Mouse (Mus musculus) ZHBTc4 (cell line): Measurements from ENCODE around the gene Zbtb45.
A peak's percentile ranks its signal among the peaks of the same experiment; 100 is the strongest.

ENCODE experiments used
- DNase-seq: peaks from one replicate; pipeline ENCODE4 v3.0.0-alpha.2; 2011; ENCODE audit warnings: low read depth, low spot score

The Zbtb45 gene

DNA sequence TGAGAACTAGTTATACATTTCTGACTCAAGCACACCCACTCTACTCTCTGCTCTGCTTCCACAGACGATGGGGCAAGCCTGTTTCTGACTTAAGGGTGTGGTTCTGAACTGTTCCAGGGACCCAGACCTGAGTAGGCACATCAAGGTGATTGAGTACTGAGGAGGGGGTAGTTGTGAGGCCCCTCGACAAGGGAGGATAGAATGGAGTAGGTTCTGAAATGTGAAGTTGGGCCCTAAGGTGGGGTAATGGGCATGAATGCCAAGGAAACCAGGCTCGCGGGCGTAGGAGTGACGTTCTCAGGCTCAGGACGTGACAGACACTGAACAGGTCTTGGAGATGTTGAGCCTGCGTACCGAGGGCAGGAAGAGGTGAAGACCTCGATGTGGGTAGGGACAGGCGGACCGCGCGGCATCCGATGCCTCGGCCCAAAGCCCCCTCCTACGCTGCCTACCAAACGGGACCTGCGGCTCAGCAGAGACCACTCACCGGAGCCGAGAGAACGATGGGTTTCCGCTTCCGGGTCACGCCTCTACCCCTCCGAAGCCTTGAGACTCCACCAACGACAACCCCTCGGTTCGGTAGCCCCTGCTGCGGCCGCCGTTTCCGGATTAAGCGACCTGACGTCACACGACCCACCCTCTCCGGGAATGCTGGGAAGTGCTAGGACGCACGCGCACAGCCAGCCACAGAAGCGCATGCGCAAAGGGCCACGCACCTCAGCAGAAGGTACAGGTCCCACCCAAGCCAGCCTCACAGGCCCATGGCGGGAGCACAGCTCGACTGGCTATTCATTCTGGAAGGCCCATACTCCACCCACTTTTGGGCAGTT, 24.5 kb upstream of the Zbtb45 start, which contains the start of gene Chmp2a:
TSS of gene Chmp2a (minus strand) at position 660 of the 830 bp plus-strand sequence.
- peak; percentile 99 for DNase-seq

DNA sequence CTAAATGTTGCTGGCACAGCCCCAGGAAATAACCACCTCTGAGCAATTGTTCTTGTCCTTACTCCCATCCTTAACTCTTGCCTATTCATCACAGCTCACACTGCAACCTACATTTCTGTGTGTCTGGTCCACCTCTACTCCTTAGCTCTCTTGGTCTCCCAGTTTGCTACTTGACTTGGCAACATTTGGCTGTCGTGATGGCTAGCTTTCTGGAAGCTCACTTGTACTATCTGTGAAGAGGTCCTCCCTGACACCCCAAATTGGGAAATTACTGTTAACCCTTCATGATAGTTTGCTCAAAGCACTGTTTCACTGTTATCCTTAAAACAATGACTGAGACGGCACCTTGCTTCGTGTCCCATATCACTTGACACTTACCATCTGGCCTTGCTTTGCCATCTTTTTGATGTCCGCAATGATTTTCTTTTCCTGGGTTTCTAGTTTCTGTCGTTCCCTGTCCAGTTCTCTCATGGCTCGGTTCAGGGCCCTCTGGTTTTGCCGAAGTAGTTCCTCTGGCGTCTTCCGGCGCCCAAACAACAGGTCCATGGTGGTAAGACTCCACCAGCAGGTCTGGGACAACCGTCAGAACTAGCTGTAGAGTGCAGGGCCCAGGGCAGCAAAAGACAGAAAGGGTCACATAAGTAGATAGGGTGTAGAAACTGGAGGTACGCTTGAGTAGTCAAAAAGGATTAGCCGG, 23.8 kb upstream of the Zbtb45 start:
- no peak for DNase-seq

DNA sequence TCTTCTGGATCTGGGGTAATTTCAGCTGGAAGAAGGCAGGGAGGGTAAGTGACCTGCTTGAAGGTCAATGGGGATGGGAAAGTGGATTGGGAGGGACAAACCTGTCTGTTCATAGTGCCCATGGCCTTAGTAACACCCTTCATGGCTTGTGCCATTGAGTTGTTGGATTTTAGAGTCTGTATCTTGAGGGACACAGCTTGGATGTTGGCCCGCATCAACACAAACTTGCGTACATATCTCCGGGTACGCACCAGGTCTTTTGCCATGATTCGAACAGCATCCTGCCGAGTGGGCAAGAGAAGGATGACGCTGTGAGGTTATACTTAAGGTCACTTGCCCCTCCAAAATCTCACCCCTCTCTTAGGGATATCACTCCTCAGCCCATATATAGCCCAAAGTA, 22.7 kb upstream of the Zbtb45 start:
- no peak for DNase-seq

DNA sequence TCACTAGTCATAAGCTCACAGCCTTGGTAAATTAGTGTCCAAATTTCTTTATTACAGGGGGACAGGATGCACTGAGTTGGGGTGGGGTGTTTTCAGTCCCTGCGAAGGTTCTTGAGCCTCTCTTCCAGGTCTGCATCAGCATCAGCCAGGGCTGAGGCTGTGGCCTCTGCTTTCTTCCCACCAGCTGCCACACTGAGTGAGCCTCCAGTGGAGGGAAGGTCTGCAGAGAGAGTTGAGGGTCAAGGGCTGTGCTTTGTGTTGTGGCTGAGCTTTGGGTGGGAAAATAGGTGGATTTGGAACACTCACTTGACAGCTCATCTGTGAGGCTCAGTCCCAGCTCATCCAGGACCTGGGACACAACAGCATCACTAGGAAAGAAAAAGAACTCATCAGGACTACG, 22.1 kb upstream of the Zbtb45 start:
- DNase-seq = no peak

DNA sequence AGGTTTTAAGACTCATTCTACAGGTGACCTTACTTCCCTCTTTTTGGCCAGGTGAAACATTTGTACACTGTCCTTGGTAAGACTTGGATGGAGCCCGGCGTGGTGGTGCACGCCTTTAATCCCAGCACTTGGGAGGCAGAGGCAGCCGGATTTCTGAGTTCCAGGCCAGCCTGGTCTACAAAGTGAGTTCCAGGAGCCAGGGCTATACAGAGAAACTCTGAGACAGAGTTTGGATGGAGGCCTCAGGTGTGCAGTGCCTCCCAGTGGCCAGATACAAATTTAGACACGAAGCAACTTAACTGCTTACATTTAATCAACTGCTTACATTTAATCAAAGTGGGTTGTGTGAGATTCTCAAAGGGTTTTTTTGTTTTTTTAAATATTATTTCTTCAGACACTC, 21.2 kb upstream of the Zbtb45 start:
- DNase-seq = peak; percentile 70

DNA sequence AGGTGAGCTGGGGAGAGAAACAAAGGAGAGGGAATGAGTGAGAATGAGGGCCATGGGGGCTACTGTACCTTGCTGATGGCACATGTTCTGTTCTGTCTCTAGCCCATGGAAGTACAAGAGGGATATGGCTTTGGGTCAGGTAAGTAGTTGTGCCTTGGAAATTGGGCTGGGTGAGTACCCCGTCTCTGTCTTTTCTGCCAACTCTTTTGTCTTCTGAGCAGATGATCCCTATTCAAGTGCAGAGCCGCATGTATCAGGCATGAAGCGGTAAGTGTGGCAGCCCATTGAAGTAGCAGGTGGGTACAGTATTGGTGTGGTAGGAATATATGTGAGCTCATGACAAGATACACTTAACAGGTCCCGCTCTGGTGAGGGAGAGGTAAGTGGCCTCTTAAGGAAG, 19.2 kb upstream of the Zbtb45 start:
- DNase-seq = no peak

DNA sequence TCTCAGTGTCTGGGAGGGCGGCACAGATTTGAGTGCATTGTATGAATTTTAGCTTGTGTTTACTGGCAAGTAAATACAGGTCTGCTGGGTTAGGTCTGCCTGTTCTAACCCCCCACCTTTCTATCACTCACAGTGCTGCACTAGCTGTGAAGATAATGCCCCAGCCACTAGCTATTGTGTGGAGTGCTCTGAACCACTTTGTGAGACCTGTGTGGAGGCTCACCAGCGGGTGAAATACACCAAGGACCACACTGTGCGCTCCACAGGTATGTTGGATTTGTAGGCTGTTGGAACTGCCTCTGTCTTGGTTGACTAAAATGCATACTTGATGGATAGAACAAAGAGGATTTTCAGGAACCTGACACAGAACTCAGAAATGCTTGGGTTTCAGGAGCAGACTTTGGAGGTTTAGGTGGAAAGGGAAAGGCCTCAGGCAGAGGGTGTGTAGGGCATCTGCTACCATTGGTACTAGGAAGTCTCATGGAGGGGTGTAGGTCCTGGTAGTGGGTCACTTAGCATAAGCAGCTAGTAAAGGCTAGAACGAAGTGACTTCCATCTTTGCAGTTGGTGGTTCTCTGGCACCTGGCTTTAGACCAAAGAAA, 15.8 kb upstream of the Zbtb45 start:
- no peak for DNase-seq

DNA sequence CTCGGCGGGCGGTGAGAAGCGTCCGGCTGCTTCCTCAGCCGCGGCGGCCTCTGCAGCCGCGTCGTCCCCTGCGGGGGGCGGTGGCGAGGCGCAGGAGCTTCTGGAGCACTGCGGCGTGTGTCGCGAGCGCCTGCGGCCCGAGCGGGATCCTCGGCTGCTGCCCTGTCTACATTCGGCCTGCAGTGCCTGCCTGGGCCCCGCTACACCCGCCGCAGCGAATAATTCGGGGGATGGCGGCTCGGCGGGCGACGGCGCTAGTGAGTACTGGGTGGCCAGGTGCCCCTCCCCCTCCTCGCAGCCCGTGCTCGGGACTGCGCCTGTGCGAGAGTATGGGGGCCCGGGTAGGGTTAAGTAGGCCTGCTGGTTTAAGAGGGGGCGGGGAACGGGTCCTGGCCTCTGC, 15.0 kb upstream of the Zbtb45 start:
- peak; percentile 81 for DNase-seq

DNA sequence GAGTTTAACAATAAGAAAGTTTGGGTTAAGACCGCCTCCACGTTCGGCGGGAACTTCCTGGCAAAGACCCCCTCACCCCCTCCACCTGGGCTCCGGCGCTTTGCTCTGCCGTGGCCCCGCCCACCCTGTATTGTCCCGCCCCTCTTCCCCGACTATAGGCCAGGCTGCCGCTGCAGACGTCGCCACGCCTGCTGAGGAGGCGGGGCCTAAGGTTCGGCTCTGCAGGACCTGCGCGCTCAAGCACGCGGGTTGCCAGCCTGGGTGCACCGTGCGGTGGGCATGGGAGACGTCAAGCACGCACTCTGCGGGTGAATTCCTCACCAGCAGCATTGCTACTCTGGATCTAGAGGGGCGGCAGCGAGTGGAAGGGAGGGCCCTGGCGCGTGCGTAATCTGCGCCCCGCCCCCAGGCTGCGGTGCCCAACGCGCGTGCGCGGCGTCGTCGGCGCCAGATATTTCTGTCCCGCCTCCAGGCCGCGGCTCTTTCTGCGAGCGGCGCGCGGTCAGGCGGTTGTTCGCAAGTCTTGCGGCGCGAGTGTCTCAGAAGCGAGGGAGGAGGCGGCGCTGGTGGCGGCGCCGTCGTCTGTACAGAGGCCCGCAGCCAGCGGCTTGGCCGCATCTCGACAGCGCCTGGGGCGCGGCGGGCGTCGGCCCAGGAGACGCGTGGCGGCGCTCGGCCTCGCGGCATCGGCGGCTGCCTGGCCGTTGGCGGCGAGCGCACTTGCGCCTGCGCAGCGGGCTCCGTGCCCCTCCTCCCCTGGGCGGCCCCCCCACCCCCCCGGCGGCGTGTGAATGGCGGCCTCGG, 14.3 kb upstream of the Zbtb45 start:
- peak; percentile 98 for DNase-seq

DNA sequence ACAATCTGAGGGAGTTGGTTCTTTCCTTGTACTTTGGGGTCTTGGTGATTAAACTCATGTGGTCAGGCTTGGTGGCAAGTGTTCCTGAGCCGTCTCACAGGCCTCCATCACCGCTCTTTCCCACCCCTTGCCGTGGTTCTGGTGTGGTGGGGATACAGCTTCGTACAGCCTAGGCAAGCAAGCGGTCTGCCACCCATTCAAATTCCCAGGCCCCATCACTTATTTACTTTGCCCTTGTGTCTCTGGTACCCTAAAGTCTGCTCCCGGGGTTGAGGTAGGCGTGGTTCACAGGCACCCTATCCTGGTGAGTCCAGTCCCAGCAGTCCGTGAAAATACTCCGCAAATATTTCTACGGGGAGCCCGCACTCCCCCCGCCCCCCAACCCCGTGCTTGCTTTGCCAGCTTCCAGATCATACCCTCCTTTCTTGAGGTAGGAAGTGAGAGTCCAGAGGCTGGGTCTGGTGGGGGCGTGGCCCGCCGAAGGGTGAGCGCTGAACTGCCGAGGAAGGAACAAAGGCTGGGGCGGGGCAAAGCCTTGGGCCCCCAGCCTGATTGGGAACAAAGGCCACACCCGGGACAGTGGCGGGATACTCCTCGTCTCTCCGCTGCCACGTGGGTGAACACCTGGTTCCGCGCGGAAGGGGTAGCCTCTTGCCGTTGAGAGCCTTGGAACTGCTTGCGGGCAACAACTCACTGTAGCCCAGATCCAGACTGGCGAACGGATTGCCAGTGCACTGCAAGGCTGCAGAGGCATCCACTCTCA, 13.1 kb upstream of the Zbtb45 start:
- DNase-seq = peak; percentile 98

DNA sequence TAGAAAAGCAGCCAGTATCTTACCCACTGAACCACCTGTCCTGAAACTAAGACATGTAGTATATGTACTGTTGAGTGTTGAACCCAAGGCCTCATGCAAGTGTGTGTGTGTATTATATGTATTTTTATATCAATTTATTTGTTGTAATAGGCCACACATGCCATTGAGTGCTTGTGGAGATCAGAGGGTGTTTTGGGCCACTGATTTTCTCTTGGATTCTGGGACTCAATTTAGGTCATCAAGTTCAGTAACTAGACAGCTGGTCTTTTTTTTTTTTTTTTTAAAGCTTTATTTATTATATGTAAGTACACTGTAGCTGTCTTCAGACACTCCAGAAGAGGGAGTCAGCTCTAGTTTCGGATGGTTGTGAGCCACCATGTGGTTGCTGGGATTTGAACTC, 5.4 kb upstream of the Zbtb45 start:
- DNase-seq = peak; percentile 22

DNA sequence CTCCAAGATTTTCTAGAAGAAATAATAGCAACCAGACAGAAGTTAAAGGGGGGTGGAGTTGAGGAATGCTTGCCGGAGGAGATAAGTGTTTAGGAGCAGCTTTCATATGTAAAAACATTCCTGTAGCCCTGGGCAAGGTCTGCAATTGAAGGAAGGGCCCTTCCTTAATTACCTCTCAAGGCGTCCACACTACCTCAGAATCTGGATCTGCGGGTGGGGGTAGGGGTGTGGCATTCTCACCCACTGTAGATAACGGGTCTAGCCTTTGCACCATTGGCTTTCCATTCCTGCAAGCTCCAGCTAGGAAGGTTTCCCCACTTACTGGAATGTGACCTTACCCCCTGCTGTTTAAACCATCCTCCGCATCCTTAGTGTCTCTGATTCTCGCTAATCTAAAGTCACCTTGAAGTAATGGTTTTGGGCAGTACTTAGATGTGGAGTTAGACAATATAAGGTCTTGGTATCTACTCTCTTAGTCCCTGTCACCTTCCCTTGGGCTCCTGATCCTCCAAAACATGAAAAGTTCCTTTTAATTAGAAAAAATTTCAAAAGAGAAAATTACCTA, 4.5 kb upstream of the Zbtb45 start:
- DNase-seq = peak; percentile 99

DNA sequence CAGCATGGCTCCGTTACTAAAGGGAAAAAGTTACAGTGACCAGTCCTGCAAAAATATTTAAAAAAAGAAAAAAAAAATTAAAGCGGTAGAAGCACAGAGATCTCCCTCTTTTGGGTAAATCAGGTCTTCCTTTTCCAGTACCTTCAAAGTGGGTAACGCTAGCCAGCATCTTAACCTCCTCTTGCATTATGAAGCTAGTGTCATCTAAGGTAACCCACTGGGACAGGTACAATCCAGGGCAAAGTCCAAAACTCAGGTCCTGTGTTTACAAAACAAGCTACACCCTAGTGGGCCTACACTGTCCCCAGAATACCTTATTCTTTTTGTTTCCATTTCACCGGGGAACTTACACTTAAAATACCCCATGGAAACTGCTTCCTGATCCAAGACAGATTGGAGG, 3.8 kb upstream of the Zbtb45 start:
- DNase-seq = no peak

DNA sequence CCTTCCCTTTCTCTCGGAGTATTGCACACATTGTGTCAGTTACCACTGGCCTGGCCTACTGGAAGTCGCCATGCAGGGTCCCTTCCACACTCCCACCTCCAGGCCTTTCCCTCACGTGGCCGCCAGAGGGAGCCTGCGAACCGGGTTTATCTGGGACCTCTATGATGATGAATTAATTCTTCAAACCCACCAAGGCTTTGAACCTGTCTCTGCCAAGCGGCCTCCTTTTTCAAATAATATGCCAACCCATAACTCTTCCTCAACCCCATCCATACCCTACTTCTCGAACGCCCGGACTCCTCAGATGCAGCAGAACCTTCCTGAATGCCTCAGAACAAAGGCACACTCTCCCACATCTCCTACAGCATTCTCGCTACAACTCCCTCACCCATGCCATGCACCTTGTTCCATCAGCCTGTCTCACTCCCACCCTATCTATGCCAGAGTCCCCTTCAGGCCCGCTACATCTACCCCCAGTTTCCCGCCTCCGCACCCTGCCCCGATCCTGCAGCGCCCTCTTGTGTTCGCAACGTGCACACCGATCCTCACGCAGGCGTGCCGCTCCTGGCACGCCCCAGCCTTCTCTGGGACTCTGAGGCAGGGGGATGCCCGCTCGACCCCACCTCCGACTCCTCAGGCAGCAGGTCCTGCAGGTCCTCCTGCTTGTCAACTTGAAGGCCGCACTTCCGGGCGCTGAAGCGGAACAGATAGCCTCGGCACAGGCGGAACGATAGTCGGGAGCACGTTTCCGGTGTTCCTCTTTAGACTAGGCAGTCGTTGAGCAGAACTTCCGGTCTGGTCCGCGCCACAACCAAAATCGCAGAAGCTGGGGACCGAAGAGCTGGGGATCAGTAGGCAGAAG, 460 bp downstream of the Zbtb45 start:
- DNase-seq = peak; percentile 99

DNA sequence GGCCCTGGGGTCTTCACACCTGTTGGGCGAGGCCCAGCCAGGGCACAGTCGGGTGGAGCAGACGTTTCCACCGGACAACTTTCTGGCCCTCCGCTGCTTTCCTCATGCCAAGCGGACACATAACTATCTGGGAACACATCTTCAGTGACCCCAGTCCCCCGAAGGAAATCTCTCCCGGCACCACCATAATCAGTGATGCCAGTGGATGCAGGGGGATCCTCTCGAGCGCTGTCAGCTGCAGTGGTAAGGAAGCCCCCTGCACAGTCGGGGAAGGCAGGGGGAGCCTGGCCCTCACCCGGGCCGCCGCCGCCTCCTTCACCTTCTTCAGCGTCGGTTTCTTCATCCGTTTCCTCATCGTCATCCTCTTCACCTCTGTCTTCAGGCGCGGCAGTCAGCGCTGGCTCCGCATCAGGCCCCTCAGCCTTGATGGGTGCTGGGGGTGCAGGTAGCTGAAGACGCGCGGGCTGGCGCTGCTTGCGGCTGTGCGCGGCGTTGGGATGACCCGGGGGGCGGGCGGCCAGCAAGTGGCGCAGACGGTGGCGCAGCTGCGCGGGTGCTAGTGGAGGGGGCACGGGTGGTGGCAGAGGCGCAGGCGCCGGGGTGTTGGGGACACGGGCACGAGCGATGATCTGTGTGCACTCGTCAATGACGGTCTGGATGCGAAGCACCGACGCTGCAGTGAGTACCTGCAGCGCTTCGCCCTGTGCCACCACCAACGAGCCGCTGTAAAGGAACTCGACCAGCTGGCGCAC, 2.3 kb downstream of the Zbtb45 start:
- no peak for DNase-seq

DNA sequence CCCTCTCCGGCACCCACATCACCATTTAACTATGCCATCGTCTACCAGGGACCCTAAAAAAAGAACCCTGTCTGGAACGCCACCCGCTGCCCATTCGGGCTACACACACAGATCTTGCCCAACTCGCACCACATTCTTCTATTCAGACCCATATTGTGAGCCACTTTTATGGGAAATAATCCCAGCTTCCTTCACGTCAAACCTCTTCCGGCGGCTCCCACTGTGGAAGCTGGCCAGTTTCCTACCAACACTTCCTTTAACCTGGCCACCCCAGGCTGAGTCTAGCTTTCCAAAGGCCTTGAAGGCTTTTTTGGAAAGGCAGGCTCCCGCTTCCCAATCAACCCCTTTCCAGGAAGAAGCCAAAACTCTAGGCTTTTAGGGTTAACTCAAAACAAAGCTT, 3.3 kb downstream of the Zbtb45 start:
- no peak for DNase-seq

DNA sequence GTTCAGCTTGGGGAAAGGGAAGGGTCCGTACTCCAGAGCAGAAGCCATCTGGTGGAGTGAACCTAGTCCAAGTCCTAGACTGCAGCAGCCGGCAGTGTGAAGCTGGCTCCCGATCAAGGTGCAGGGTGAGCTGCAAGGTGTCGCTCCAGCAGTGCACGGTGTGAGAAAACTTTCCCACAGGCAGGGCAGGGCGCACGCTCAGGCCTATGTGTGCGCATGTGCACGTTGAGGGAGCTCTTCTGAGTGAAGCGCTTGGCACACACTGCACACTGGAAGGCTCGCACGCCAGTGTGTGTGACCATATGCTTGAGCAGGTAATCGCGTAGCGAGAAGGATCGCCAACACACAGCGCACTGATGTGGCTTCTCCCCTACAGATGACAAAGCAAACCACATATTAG, 3.8 kb downstream of the Zbtb45 start:
- peak; percentile 82 for DNase-seq

DNA sequence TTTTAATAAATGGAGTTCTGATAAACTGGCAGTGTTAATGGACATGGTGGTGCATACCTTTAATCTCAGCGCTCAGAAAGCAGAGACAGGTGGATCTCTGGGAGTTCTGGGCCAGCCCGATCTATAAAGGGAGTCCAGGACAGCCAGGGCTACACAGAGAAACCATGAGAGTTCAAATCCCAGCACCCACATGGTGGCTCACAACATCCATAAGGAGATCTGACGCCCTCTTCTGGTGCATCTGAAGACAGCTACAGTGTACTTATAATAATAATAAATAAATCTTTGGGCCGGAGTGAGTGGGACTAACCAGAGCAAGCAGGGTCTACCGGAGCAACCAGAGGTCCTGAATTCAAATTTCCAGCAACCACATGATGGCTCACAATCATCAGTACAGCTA, 6.5 kb downstream of the Zbtb45 start:
- peak; percentile 49 for DNase-seq

DNA sequence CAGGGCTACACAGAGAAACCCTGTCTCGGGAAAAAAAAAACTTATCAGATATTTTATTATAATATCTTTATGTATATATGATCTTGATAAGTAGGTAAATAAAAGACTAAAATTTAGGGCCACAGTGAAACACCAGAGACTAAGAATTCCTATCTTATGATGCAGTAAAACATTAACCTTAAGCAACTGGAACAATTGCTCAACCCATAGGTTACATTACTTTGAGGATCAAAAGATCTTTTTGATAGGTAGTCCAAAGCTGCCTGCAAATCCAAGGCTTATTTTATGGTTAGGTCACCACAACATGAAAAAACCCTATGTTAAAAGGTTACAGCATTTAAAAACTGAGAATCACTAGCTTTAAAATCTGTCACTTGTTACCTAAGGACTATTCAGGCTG, 8.2 kb downstream of the Zbtb45 start:
- DNase-seq = no peak
